ENCODE assay signal across 12 mouse cellular contexts in genomic region chr12:29247356-29247755, GRCm38 (mm10).
DNase-seq lines count a peak whose midpoint lies in the region; ATAC-seq lines count a peak whose summit lies in the region.
"Had no signal": no experiment of that assay in that cellular context is flagged by ENCODE, and none has a peak within 500 bp of the region (broad histone marks: within the 10 kb centered on the region; RNA-seq: fewer than 3 reads in every experiment).

No protein-coding gene starts in this region.

- 35% methylated on average over 5 of the region's 5 CpGs for WGBS in forebrain, embryonic 15.5 days
- 71% methylated on average over 5 of the region's 5 CpGs for WGBS in forebrain, embryonic 12.5 days

- H3K27ac ChIP-seq in forebrain, embryonic 15.5 days (replicated peaks): peak overlapping the region; percentile 68
- no peak overlapping the region for H3K27ac ChIP-seq in forebrain, embryonic 12.5 days
- H3K27ac ChIP-seq: limb, embryonic 12.5 days; macrophage; stomach, postnatal 0 days had no signal

- H3K4me1 ChIP-seq in forebrain, embryonic 15.5 days: peaks cover 21% of the 10 kb centered on the region
- H3K4me1 ChIP-seq in forebrain, embryonic 12.5 days: peaks cover 15% of the 10 kb centered on the region

- H3K27me3 ChIP-seq in forebrain, embryonic 15.5 days: no peaks in the 10 kb centered on the region
- H3K27me3 ChIP-seq in forebrain, embryonic 12.5 days: no peaks in the 10 kb centered on the region
- H3K27me3 ChIP-seq: limb, embryonic 12.5 days had no signal

- DNase-seq in retina, postnatal 1 day: peak; percentile 31
- no peak for DNase-seq in retina, embryonic 14.5 days (ENCODE audit: low spot score)
- peak; percentile 47 to 70 for DNase-seq in left cerebral cortex, postnatal 25 days (ENCODE audit: low spot score in 2 of 2)
- peak; percentile 47 for DNase-seq in testis, postnatal 10 days (ENCODE audit: low spot score)
- DNase-seq in thymus, postnatal 36 days: no peak
- no peak for DNase-seq in ovary, adult 18-20 months (ENCODE audit: low spot score)
- DNase-seq: kidney, adult 8-10 months had no signal

- no peak overlapping the region for H3K9ac ChIP-seq in forebrain, embryonic 15.5 days (replicated peaks)
- H3K9ac ChIP-seq in forebrain, embryonic 12.5 days: no peak overlapping the region
- H3K9ac ChIP-seq: limb, embryonic 12.5 days had no signal

- intact Hi-C loops in left cerebral cortex, postnatal 25 days (cut with DNase I): no loop called here

- no peak overlapping the region for H3K4me2 ChIP-seq in forebrain, embryonic 15.5 days (replicated peaks)
- H3K4me2 ChIP-seq in forebrain, embryonic 12.5 days: no peak overlapping the region
- H3K4me2 ChIP-seq: limb, embryonic 12.5 days had no signal

- H3K36me3 ChIP-seq in forebrain, embryonic 15.5 days: no peaks in the 10 kb centered on the region
- H3K36me3 ChIP-seq in forebrain, embryonic 12.5 days (replicated peaks): no peaks in the 10 kb centered on the region
- H3K36me3 ChIP-seq: limb, embryonic 12.5 days had no signal

- no peak for ATAC-seq in forebrain, embryonic 15.5 days (replicated peaks)
- no peak for ATAC-seq in forebrain, embryonic 12.5 days (ENCODE audit: low FRiP score)

- no peak overlapping the region for H3K4me3 ChIP-seq in forebrain, embryonic 15.5 days
- no peak overlapping the region for H3K4me3 ChIP-seq in forebrain, embryonic 12.5 days (replicated peaks)
- H3K4me3 ChIP-seq: limb, embryonic 12.5 days had no signal

- no peaks in the 10 kb centered on the region for H3K9me3 ChIP-seq in forebrain, embryonic 15.5 days
- no peaks in the 10 kb centered on the region for H3K9me3 ChIP-seq in forebrain, embryonic 12.5 days
- H3K9me3 ChIP-seq: limb, embryonic 12.5 days had no signal

Comparison
In these comparisons a context has a peak if more than half of its experiments do, and no peak if none do; other contexts are left out.
1. DNase-seq: peak in retina, postnatal 1 day (single experiment), left cerebral cortex, postnatal 25 days (2 of 2) and testis, postnatal 10 days (single experiment); none in retina, embryonic 14.5 days (single experiment), thymus, postnatal 36 days (0 of 2) and ovary, adult 18-20 months (single experiment).